15 mouse cellular contexts compared by ENCODE assay signal in the genomic region with DNA sequence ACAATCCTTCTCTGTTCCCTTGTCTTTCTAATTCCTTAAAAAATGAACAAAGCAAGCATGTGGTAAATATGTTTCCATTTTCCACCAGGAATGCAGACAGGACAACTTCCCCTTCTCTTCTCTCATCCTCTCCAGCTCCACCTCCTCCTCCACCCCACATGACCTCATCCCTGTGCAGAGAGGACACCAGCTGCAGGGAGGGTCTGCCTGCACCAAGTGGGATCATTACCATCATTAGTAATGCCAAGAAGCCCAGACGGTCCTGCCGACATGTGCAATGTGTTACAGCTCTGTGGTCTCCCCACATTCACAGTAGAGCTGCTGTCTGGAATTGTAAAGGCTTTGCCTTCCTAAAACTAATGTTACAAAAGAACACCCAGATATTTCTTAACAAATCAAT.
DNase-seq lines count a peak whose midpoint lies in the region; ATAC-seq and TF ChIP-seq lines count a peak whose summit lies in the region.
"Had no signal": no experiment of that assay in that cellular context is flagged by ENCODE, and none has a peak within 500 bp of the region (broad histone marks: within the 10 kb centered on the region; RNA-seq: fewer than 3 reads in every experiment).

No protein-coding gene starts in this region.

- H3K27ac ChIP-seq in forebrain, embryonic 13.5 days: no peak overlapping the region
- H3K27ac ChIP-seq in forebrain, embryonic 11.5 days (ENCODE audit: low read depth, low read length): no peak overlapping the region
- no peak overlapping the region for H3K27ac ChIP-seq in hindbrain, postnatal 0 days
- no peak overlapping the region for H3K27ac ChIP-seq in hindbrain, embryonic 14.5 days
- 0 out of 2 replicates have a peak overlapping the region, but pooled peaks have one; percentile 39 for H3K27ac ChIP-seq in limb, embryonic 10.5 days
- H3K27ac ChIP-seq: hindbrain, embryonic 12.5 days had no signal

- H3K9me3 ChIP-seq in forebrain, embryonic 13.5 days (replicated peaks): no peaks in the 10 kb centered on the region
- no peaks in the 10 kb centered on the region for H3K9me3 ChIP-seq in forebrain, embryonic 11.5 days (ENCODE audit: control insufficient read depth, low read length)
- H3K9me3 ChIP-seq in hindbrain, postnatal 0 days (ENCODE audit: low read length): no peaks in the 10 kb centered on the region
- no peaks in the 10 kb centered on the region for H3K9me3 ChIP-seq in hindbrain, embryonic 14.5 days (ENCODE audit: control insufficient read depth, low read length)
- no peaks in the 10 kb centered on the region for H3K9me3 ChIP-seq in limb, embryonic 10.5 days (replicated peaks)
- H3K9me3 ChIP-seq: hindbrain, embryonic 12.5 days had no signal

- DNase-seq in forebrain, embryonic 11.5 days (ENCODE audit: low spot score): no peak
- DNase-seq in hindbrain, postnatal 0 days (ENCODE audit: low spot score): no peak
- DNase-seq in hindbrain, embryonic 14.5 days (ENCODE audit: low spot score): no peak
- DNase-seq in ZHBTc4 (ENCODE audit: low read depth, low spot score): peak; percentile 22
- DNase-seq in limb, embryonic 10.5 days (ENCODE audit: low spot score): no peak
- DNase-seq in ovary, postnatal 36 days (ENCODE audit: low spot score): no peak
- DNase-seq in c-Kit-positive CD71-positive TER-119-positive erythroid progenitor cells, embryonic 14.5 days (ENCODE audit: low spot score): no peak
- DNase-seq: adrenal gland, postnatal 10 days; cerebellum, adult 11 months; layer of hippocampus, adult 9-11 months; lung, embryonic 14.5 days had no signal

- H3K4me3 ChIP-seq in forebrain, embryonic 13.5 days: no peak overlapping the region
- H3K4me3 ChIP-seq in forebrain, embryonic 11.5 days (ENCODE audit: low read depth, low read length): no peak overlapping the region
- H3K4me3 ChIP-seq in hindbrain, postnatal 0 days (ENCODE audit: low read length): no peak overlapping the region
- no peak overlapping the region for H3K4me3 ChIP-seq in hindbrain, embryonic 14.5 days (replicated peaks; ENCODE audit: low read length)
- H3K4me3 ChIP-seq in limb, embryonic 10.5 days: no peak overlapping the region
- H3K4me3 ChIP-seq: hindbrain, embryonic 12.5 days had no signal

- peak; percentile 65 for ATAC-seq in forebrain, embryonic 13.5 days
- ATAC-seq in forebrain, embryonic 11.5 days (replicated peaks; ENCODE audit: low FRiP score): no peak
- ATAC-seq in hindbrain, postnatal 0 days: peak; percentile 76
- ATAC-seq in hindbrain, embryonic 14.5 days (ENCODE audit: low FRiP score): no peak
- ATAC-seq: CD4-positive, CD25-positive, alpha-beta regulatory T cell, adult 4 months; Patski had no signal

- H3K9ac ChIP-seq in forebrain, embryonic 13.5 days: no peak overlapping the region
- H3K9ac ChIP-seq in forebrain, embryonic 11.5 days (ENCODE audit: low read length): no peak overlapping the region
- H3K9ac ChIP-seq in hindbrain, postnatal 0 days (replicated peaks; ENCODE audit: low read length): no peak overlapping the region
- H3K9ac ChIP-seq in hindbrain, embryonic 14.5 days: no peak overlapping the region
- H3K9ac ChIP-seq: hindbrain, embryonic 12.5 days; lung, embryonic 14.5 days had no signal

- no peaks in the 10 kb centered on the region for H3K36me3 ChIP-seq in forebrain, embryonic 13.5 days (ENCODE audit: poor library complexity, severe bottlenecking)
- no peaks in the 10 kb centered on the region for H3K36me3 ChIP-seq in forebrain, embryonic 11.5 days (ENCODE audit: control insufficient read depth, insufficient read depth, low read length)
- no peaks in the 10 kb centered on the region for H3K36me3 ChIP-seq in hindbrain, postnatal 0 days (ENCODE audit: insufficient read depth, low read length)
- H3K36me3 ChIP-seq in hindbrain, embryonic 14.5 days (replicated peaks; ENCODE audit: control insufficient read depth, insufficient read depth): no peaks in the 10 kb centered on the region
- H3K36me3 ChIP-seq in limb, embryonic 10.5 days: no peaks in the 10 kb centered on the region
- H3K36me3 ChIP-seq: hindbrain, embryonic 12.5 days had no signal

- H3K27me3 ChIP-seq in forebrain, embryonic 13.5 days: no peaks in the 10 kb centered on the region
- no peaks in the 10 kb centered on the region for H3K27me3 ChIP-seq in forebrain, embryonic 11.5 days (ENCODE audit: control insufficient read depth, insufficient read depth, low read length)
- no peaks in the 10 kb centered on the region for H3K27me3 ChIP-seq in hindbrain, postnatal 0 days (ENCODE audit: insufficient read depth, low read length)
- no peaks in the 10 kb centered on the region for H3K27me3 ChIP-seq in hindbrain, embryonic 14.5 days (ENCODE audit: control insufficient read depth, insufficient read depth, low read length)
- H3K27me3 ChIP-seq in limb, embryonic 10.5 days (ENCODE audit: low read depth, poor library complexity, severe bottlenecking): no peaks in the 10 kb centered on the region
- H3K27me3 ChIP-seq: hindbrain, embryonic 12.5 days; Patski had no signal

- TF ChIP-seq CTCF in hindbrain, postnatal 0 days (IDR thresholded peaks at IDR 0.05; ENCODE audit: low read depth): no peak

- WGBS in forebrain, embryonic 13.5 days: 66% methylated on average over 2 of the region's 2 CpGs
- 72% methylated on average over 2 of the region's 2 CpGs for WGBS in forebrain, embryonic 11.5 days
- 40% methylated on average over 2 of the region's 2 CpGs for WGBS in hindbrain, postnatal 0 days
- 57% methylated on average over 2 of the region's 2 CpGs for WGBS in hindbrain, embryonic 14.5 days
- 37% methylated on average over 2 of the region's 2 CpGs for WGBS in limb, embryonic 10.5 days

- H3K4me2 ChIP-seq in forebrain, embryonic 13.5 days: no peak overlapping the region
- H3K4me2 ChIP-seq in forebrain, embryonic 11.5 days (ENCODE audit: low read depth, low read length, severe bottlenecking): no peak overlapping the region
- no peak overlapping the region for H3K4me2 ChIP-seq in hindbrain, postnatal 0 days (ENCODE audit: low read depth, low read length)
- no peak overlapping the region for H3K4me2 ChIP-seq in hindbrain, embryonic 14.5 days (replicated peaks)
- H3K4me2 ChIP-seq: hindbrain, embryonic 12.5 days; lung, embryonic 14.5 days had no signal

- H3K4me1 ChIP-seq in forebrain, embryonic 13.5 days: 0 out of 2 replicates have a peak, but pooled peaks cover 2% of the 10 kb centered on the region
- no peaks in the 10 kb centered on the region for H3K4me1 ChIP-seq in forebrain, embryonic 11.5 days (replicated peaks; ENCODE audit: control insufficient read depth, insufficient read depth, low read length)
- H3K4me1 ChIP-seq in hindbrain, postnatal 0 days (ENCODE audit: insufficient read depth, low read length): no peaks in the 10 kb centered on the region
- no peaks in the 10 kb centered on the region for H3K4me1 ChIP-seq in hindbrain, embryonic 14.5 days (replicated peaks; ENCODE audit: control insufficient read depth, insufficient read depth, low read length)
- peaks cover 32% of the 10 kb centered on the region for H3K4me1 ChIP-seq in limb, embryonic 10.5 days
- H3K4me1 ChIP-seq: hindbrain, embryonic 12.5 days had no signal

Comparison
In these comparisons a context has a peak if more than half of its experiments do, and no peak if none do; other contexts are left out.
1. ATAC-seq: peak in forebrain, embryonic 13.5 days (single experiment) and hindbrain, postnatal 0 days (single experiment); none in forebrain, embryonic 11.5 days (single experiment) and hindbrain, embryonic 14.5 days (single experiment).